Mouse (Mus musculus) erythroblast, embryonic 14.5 days (primary cell): ENCODE data around the gene Mpi.

Experiments
- GATA1 ChIP-seq: IDR thresholded peaks from 2 replicates; pipeline ENCODE4 v1.6.1; 2012; ENCODE audit warnings: low read length, inconsistent platforms, mixed read lengths
- TAL1 ChIP-seq: IDR thresholded peaks from 3 replicates; pipeline ENCODE4 v1.6.1; 2012; ENCODE audit warnings: low read length, inconsistent platforms, mixed read lengths

- no peak for TF ChIP-seq GATA1
- no peak for TF ChIP-seq TAL1
Measured at GRCm38 (mm10) chr9:57539550-57539949, 13.0 kb downstream of the Mpi start.
